Mouse (Mus musculus) midbrain, embryonic 13.5 days (tissue): Measurements from ENCODE around the gene Cox5a. TPM values are rescaled to one million over a fixed set of nuclear protein-coding genes. Genes with fewer than 3 reads are reported as not detected.

Experiments used
- ATAC-seq: fragments of 200-750 bp; cut with Nextera tagmentation; 2 replicates; pipeline ENCODE4 v1.8.0; 2017; ENCODE audit warnings: mild to moderate bottlenecking, moderate TSS enrichment, moderate library complexity
- H3K27ac ChIP-seq: fragments of 300-500 bp; sonication (generic); 2 replicates; pipeline ENCODE4 v1.5.1; 2015; ENCODE audit warnings: inconsistent platforms, mild to moderate bottlenecking, moderate library complexity
- H3K27me3 ChIP-seq: fragments of 300-500 bp; sonication (generic); 2 replicates; pipeline ENCODE4 v1.6.1; 2015; ENCODE audit warnings: mild to moderate bottlenecking, inconsistent platforms
- H3K36me3 ChIP-seq: fragments of 300-500 bp; sonication (generic); 2 replicates; pipeline ENCODE4 v1.6.1; 2015; ENCODE audit warnings: mild to moderate bottlenecking, inconsistent platforms
- H3K4me1 ChIP-seq: fragments of 300-500 bp; sonication (generic); replicated peaks from 2 replicates; pipeline ENCODE4 v1.6.1; 2015; ENCODE audit warnings: inconsistent platforms
- H3K4me2 ChIP-seq: fragments of 300-500 bp; sonication (generic); replicated peaks from 2 replicates; pipeline ENCODE4 v1.6.1; 2015; ENCODE audit warnings: moderate library complexity, mild to moderate bottlenecking, inconsistent platforms
- H3K4me3 ChIP-seq: fragments of 300-500 bp; sonication (generic); replicated peaks from 2 replicates; pipeline ENCODE4 v1.5.1; 2015; ENCODE audit warnings: mild to moderate bottlenecking, inconsistent platforms
- H3K9ac ChIP-seq: fragments of 300-500 bp; sonication (generic); replicated peaks from 2 replicates; pipeline ENCODE4 v1.6.1; 2015; ENCODE audit warnings: mild to moderate bottlenecking, inconsistent platforms
- H3K9me3 ChIP-seq: fragments of 300-500 bp; sonication (generic); 2 replicates; pipeline ENCODE4 v1.6.1; 2016; ENCODE audit warnings: mild to moderate bottlenecking, inconsistent platforms
- WGBS: fragments of 180-500 bp; shearing (Covaris S2); methylation state at CpG from one replicate; pipeline ENCODE4 v1.1.7; 2015; 5-methylcytosine and 5-hydroxymethylcytosine counted together
- polyA plus RNA-seq: library from polyadenylated mRNA; unstranded; fragments of >200 nt; fragmentation: Nextera tagmentation; extraction: Ambion mirVana; gene quantifications from 2 replicates; pipeline ENCODE4 v1.2.1, GENCODE M21; 2015

The Cox5a gene
- polyA plus RNA-seq, 1 experiment from 2014 or later = 809 TPM

DNA sequence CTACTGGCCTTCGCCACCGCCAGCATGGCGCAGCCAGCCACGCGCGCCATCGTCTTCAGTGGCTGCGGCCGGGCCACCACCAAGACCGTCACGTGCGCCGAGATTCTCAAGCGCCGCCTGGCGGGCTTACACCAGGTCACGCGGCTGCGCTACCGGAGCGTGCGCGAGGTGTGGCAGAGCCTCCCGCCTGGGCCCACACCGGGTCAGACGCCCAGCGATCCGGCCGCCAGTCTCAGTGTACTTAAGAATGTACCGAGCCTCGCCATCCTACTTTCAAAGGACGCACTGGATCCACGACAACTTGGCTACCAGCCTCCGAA, 16.7 kb upstream of the Cox5a start:
- peaks cover 66% of the 10 kb centered on the region for H3K4me1 ChIP-seq
- WGBS = under 1% methylated on average over 34 of the region's 34 CpGs
- ATAC-seq = peak; percentile 61
- H3K36me3 ChIP-seq = no peaks in the 10 kb centered on the region
- H3K27me3 ChIP-seq = peaks cover 65% of the 10 kb centered on the region
- H3K27ac ChIP-seq = peak overlapping the region; percentile 88
- peak overlapping the region; percentile 84 for H3K4me2 ChIP-seq
- H3K4me3 ChIP-seq = peak overlapping the region; percentile 44
- peak overlapping the region; percentile 62 for H3K9ac ChIP-seq
- no peaks in the 10 kb centered on the region for H3K9me3 ChIP-seq

DNA sequence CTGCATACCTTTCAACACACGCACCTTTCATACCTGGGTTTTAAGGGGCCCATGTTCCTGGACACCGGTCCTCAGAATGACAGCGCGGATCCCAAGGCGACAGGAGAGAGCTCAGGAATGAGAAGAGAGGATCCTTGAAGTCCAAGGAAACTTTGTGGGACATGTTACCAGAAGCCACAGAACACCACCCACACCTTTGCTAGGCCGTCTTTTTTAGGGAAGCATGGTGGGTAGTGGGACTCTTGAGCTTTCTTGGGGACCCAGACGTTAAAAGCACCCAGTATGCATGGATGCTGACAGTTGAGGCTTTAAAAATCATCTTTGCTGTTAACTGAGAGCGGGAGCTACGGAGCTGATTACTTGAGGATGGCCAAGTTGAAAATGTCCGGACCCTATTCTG, 16.2 kb upstream of the Cox5a start:
- H3K9me3 ChIP-seq = no peaks in the 10 kb centered on the region
- 43% methylated on average over 10 of the region's 10 CpGs for WGBS
- ATAC-seq = no peak
- H3K36me3 ChIP-seq = no peaks in the 10 kb centered on the region
- H3K4me3 ChIP-seq = peak overlapping the region; percentile 44
- H3K27ac ChIP-seq = peak overlapping the region; percentile 88
- peak overlapping the region; percentile 84 for H3K4me2 ChIP-seq
- H3K4me1 ChIP-seq = peaks cover 61% of the 10 kb centered on the region
- H3K9ac ChIP-seq = no peak overlapping the region
- H3K27me3 ChIP-seq = peaks cover 61% of the 10 kb centered on the region

DNA sequence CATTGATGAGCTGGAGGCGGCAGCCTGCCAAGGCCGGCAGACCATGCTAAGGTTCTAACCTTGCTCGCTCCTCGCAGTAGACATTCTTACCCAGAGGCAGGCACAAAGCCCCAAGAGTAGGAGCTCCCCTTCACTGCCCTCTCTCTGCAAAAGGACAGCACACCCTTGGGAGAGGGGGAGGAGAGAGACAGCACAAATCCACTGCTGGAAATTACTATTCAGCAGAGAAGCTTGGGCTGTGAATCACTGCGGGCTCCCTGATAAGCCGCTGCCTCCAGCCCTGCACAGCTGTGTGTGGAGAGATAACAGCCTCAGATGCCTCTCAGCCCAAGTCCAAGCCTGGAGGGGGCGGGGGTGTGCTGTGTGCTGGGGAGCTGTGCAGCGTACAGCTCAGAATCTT, 15.4 kb upstream of the Cox5a start:
- Histone ChIP-seq H3K4me1 (peaks cover 57% of the 10 kb centered on the region), H3K9ac (peak overlapping the region; percentile 2; the same call in 1 of the 2 replicates), H3K27ac (peak overlapping the region; percentile 88), H3K4me3 (peak overlapping the region; percentile 44), H3K9me3 (no peaks in the 10 kb centered on the region), H3K36me3 (no peaks in the 10 kb centered on the region), H3K27me3 (peaks cover 54% of the 10 kb centered on the region), H3K4me2 (peak overlapping the region; percentile 84)
- WGBS = 5% methylated on average over 8 of the region's 8 CpGs
- peak; percentile 93 for ATAC-seq

DNA sequence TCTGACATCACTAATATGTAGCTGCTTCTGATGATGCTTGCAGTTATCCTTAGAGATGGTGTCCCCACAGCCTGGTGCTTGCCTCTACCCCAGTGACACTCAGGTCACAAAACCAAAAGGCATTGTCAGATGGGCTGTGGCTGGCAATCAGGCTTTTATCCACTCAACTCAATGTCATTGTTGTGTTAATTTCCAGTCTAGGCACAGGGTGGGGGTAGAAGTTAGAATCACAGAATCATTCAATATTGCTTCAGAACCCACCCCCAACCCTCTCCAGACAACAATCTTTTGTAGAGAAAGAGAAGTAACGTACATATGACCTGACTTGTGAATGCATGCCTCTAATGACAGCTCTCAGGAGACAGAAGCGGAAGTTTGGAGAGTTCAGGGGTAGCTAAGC, 10.5 kb upstream of the Cox5a start:
- WGBS = 46% methylated on average over 2 of the region's 2 CpGs
- no peak for ATAC-seq

DNA sequence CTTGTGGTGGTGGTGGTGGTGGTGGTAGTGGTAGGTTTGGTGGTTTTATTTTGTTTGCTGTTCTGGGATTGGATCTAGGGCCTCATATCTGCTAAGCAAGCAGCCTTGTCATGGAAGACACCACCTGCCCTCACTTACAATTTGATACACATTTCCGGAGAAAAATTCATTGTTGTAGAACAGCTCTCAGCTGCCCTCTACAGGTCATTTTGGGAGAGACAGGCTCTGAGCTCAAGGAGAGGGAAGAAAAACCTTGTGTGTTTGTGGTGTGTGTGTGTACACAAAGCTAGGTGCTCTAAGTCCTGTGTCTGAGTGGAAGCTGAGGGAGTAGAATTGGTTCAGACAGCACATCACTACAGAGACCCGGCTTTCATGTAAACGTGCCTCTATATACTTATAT, 4.0 kb upstream of the Cox5a start:
- H3K4me1 ChIP-seq = peaks cover 11% of the 10 kb centered on the region
- no peaks in the 10 kb centered on the region for H3K27me3 ChIP-seq
- no peak overlapping the region for H3K4me3 ChIP-seq
- H3K9ac ChIP-seq = no peak overlapping the region
- H3K36me3 ChIP-seq = no peaks in the 10 kb centered on the region
- WGBS = 2% methylated on average over 3 of the region's 3 CpGs
- no peaks in the 10 kb centered on the region for H3K9me3 ChIP-seq
- no peak overlapping the region for H3K4me2 ChIP-seq
- no peak for ATAC-seq
- H3K27ac ChIP-seq = peak overlapping the region; percentile 65; the same call in 1 of the 2 replicates

More for the DNA sequence above, 10.5 kb upstream of the Cox5a start:
- Histone ChIP-seq H3K4me1 (peaks cover 8% of the 10 kb centered on the region), H3K36me3 (no peaks in the 10 kb centered on the region), H3K4me3 (no peak overlapping the region), H3K27ac (no peak overlapping the region), H3K9ac (no peak overlapping the region), H3K4me2 (no peak overlapping the region), H3K9me3 (no peaks in the 10 kb centered on the region), H3K27me3 (peaks cover 10% of the 10 kb centered on the region)

DNA sequence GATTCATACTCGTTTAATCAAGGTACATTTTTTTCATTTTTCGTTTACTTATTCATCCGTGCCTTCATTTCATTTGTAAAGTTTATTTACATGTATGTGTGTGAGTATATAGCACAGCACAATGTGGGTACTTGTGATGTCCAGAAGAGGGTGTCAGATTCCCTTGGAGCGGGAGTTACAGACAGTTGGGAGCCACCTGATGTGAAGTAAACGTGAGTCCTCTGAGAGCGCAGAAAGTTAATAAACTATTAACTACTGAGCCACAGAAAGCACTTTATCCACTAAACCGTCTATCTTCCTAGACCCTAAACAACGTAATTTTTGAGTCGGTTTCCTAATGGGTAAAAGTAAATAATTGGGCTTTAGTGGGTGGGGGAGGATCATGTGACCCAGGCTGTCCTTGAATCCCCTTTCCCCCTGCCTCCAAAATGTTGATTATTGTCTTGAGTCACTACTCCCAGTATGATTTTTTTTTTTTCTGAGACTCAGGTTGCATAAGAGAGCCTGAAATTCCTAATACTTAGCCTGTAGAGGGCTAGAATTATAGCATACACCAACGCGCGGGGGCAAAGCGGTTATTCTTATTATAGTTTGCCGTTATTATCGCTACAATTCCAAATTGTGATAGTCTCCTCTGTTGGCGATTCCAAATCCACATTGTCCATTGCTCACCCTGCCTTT, 559 bp upstream of the Cox5a start:
- ATAC-seq = peak; percentile 44; the same call in 1 of the 2 replicates
- peak overlapping the region; percentile 98 for H3K4me3 ChIP-seq
- peaks cover 39% of the 10 kb centered on the region for H3K4me1 ChIP-seq
- no peaks in the 10 kb centered on the region for H3K36me3 ChIP-seq
- no peaks in the 10 kb centered on the region for H3K9me3 ChIP-seq
- H3K4me2 ChIP-seq = peak overlapping the region; percentile 74
- peak overlapping the region; percentile 98 for H3K9ac ChIP-seq
- peak overlapping the region; percentile 92 for H3K27ac ChIP-seq
- WGBS = 27% methylated on average over 16 of the region's 16 CpGs
- no peaks in the 10 kb centered on the region for H3K27me3 ChIP-seq

DNA sequence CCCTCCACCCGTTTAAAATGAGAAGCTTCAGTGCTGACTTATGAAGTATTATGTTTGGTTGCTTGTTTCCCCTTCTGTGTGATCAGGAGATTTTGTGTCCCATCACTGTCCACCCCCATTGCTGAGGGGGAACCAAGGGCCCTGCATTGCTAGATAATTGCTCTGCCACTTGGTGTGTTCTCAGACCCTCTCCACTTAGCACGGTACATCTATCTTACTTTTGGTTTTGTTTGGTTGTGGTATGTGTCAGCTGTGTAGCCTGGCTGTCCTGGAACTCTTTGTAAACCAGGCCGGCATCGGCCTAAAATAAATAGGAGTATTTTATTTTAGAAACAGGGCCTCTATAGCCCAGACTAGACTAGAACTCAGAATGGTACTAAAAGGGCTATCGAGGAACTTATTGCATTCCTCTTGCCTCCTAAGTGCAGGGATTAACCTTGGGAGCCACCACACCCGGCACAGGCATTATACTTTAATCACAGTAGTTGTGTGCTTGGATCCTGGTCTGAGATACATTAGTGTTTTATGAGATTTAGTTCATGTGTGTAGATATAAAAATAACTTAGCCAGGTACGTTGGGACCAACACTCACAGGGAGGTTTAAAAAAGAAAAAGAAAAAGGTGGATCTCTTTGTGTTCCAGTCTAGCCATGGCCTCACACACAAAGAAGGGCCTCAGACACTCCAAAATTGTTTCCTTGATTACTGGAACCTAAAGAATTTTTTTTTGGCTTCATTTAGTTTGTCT, 1.2 kb downstream of the Cox5a start:
- no peaks in the 10 kb centered on the region for H3K9me3 ChIP-seq
- peak overlapping the region; percentile 98 for H3K4me3 ChIP-seq
- 40% methylated on average over 7 of the region's 7 CpGs for WGBS
- H3K4me1 ChIP-seq = peaks cover 39% of the 10 kb centered on the region
- ATAC-seq = no peak
- H3K27ac ChIP-seq = peak overlapping the region; percentile 2; the same call in 1 of the 2 replicates
- no peaks in the 10 kb centered on the region for H3K36me3 ChIP-seq
- peak overlapping the region; percentile 98 for H3K9ac ChIP-seq
- no peaks in the 10 kb centered on the region for H3K27me3 ChIP-seq
- H3K4me2 ChIP-seq = peak overlapping the region; percentile 74

DNA sequence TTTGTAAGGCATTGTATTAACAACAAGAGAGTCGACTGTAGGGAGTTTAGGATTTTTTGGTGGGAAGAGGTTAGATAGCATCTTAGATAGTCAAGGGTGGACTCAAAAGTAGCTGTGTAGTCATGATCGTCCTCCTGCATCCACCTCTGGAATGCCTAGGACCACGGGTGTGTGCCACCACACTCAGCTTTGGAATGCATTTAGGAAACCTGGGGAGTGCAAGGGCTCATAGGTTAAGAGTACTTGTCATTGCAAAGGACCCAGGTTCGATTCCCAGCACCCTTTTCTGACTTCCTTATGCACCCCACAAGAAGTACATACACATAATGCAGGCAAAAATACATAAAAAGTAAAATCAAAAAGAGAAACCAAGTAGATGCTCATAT, 1.8 kb downstream of the Cox5a start:
- Histone ChIP-seq H3K27ac (no peak overlapping the region), H3K9ac (peak overlapping the region; percentile 98; the same call in 1 of the 2 replicates), H3K4me2 (peak overlapping the region; percentile 74), H3K4me1 (peaks cover 39% of the 10 kb centered on the region), H3K4me3 (peak overlapping the region; percentile 98), H3K36me3 (no peaks in the 10 kb centered on the region), H3K9me3 (no peaks in the 10 kb centered on the region), H3K27me3 (no peaks in the 10 kb centered on the region)
- ATAC-seq = no peak
- WGBS = 87% methylated on average over 4 of the region's 4 CpGs

DNA sequence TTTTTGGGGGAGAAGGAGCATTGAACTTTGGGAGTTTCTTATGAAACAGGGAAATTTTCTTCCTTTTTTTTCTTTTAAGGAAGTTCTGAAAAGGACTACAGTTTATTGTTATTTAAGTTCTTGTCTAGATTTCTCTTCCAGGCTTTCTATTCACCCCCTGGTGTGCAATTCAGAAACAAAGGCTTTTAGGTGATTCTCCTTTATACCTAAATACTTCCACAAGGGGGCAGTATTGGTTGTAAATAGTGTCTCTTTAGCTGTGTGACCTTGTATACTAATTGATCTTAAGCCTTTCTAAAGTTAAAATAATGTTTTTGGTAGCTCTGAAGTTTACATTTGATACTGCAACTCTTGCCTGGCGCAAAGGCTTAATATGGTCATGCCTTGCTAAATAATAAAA, 2.7 kb downstream of the Cox5a start:
- WGBS = 86% methylated on average over 1 of the region's 1 CpGs
- Histone ChIP-seq H3K4me1 (peaks cover 44% of the 10 kb centered on the region), H3K9me3 (no peaks in the 10 kb centered on the region), H3K9ac (no peak overlapping the region), H3K27me3 (no peaks in the 10 kb centered on the region), H3K4me2 (no peak overlapping the region), H3K36me3 (no peaks in the 10 kb centered on the region), H3K4me3 (no peak overlapping the region), H3K27ac (no peak overlapping the region)
- ATAC-seq = no peak

DNA sequence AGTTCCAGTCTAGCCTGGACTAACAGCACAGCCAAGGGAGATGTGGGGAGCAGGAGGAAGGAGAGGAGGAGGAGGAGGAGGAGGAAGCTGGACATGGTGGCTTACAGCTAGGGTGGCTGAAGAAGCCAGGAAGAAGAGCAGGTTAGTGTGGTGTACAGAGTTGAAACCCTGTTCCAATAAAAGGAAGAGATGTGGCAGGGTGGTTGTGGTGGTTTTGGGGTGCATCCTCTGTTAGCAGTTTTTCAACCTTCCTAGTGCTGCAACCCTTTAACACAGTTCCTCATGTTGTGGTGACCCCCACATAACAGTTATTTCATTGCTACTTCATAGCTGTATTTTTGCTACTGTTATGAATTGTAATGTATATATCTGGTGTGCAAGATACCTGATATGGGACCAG, 3.4 kb downstream of the Cox5a start:
- H3K4me1 ChIP-seq = peaks cover 45% of the 10 kb centered on the region
- 0 out of 2 replicates have a peak, but pooled peaks cover 4% of the 10 kb centered on the region for H3K36me3 ChIP-seq
- no peak overlapping the region for H3K27ac ChIP-seq
- H3K9me3 ChIP-seq = no peaks in the 10 kb centered on the region
- H3K9ac ChIP-seq = no peak overlapping the region
- H3K4me3 ChIP-seq = no peak overlapping the region
- 0 out of 2 replicates have a peak overlapping the region, but pooled peaks have one; percentile 2 for H3K4me2 ChIP-seq
- ATAC-seq = no peak
- no peaks in the 10 kb centered on the region for H3K27me3 ChIP-seq

DNA sequence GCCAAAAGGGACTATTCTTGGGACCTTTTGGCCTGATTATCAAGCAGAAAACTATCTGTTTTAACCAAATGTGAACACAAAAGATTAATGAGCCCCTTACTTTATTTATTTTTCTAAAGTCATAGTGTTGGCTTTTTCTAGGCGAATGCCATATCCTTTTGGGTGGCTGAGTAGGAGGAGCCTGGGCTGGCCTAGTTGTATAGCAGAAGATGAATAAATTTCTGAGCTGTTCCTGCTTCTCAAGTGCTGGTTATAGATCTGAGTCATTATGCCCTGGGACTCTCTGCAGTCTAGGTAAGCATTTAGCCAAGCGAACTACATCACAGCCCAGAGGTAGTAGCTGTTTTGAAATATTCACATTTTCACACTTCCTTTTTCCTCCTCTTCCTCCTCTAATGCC, 4.4 kb downstream of the Cox5a start:
- WGBS = 87% methylated on average over 2 of the region's 2 CpGs
- Histone ChIP-seq H3K9ac (no peak overlapping the region), H3K4me1 (peaks cover 42% of the 10 kb centered on the region), H3K36me3 (peaks cover 10% of the 10 kb centered on the region), H3K4me3 (no peak overlapping the region), H3K27ac (no peak overlapping the region), H3K9me3 (no peaks in the 10 kb centered on the region), H3K4me2 (no peak overlapping the region), H3K27me3 (no peaks in the 10 kb centered on the region)
- ATAC-seq = no peak

DNA sequence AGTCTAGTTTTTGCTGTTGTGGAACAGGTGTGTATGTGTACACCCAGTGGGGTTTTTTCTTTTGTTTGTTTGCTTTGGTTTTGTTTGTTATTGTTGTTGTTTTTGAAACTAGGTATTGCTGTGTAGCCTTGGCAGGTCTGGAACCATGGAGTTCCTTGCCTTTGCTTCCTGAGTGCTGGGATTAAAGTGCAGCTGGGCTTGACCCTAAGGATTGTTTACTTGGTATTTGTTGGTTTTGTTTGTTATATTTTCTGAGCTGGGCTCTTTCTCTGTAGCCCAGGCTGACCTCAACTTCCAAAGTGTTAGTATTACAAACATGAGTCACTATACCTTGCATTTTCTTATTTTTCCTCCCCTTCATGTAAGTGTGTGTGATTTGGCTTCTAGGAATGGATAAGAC, 5.4 kb downstream of the Cox5a start:
- H3K4me1 ChIP-seq = peaks cover 41% of the 10 kb centered on the region
- H3K4me2 ChIP-seq = no peak overlapping the region
- no peak overlapping the region for H3K4me3 ChIP-seq
- H3K27me3 ChIP-seq = no peaks in the 10 kb centered on the region
- H3K9me3 ChIP-seq = no peaks in the 10 kb centered on the region
- H3K27ac ChIP-seq = no peak overlapping the region
- H3K36me3 ChIP-seq = peaks cover 16% of the 10 kb centered on the region
- ATAC-seq = no peak
- H3K9ac ChIP-seq = no peak overlapping the region
